Mouse (Mus musculus) testis, adult 2 months (tissue): ENCODE results near the gene Tgif1. TPM values are rescaled to one million over a fixed set of nuclear protein-coding genes. Genes with fewer than 3 reads are reported as not detected.

Source experiments
- H3K27ac ChIP-seq: fragments of 200-500 bp; 2 replicates; pipeline ENCODE4 v1.5.1; 2012; ENCODE audit warnings: low read depth, low read length; ENCODE audit not compliant: control insufficient read depth, insufficient read depth
- H3K27me3 ChIP-seq: fragments of 200-500 bp; 2 replicates; pipeline ENCODE4 v1.6.1; 2012; ENCODE audit warnings: mild to moderate bottlenecking, low read length, moderate library complexity; ENCODE audit not compliant: control insufficient read depth, insufficient read depth
- H3K36me3 ChIP-seq: fragments of 200-500 bp; 2 replicates; pipeline ENCODE4 v1.6.1; 2012; ENCODE audit warnings: mild to moderate bottlenecking, low read length; ENCODE audit not compliant: control insufficient read depth, insufficient read depth
- H3K4me1 ChIP-seq: fragments of 200-500 bp; 2 replicates; pipeline ENCODE4 v1.6.1; 2012; ENCODE audit warnings: low read length; ENCODE audit not compliant: control insufficient read depth, insufficient read depth
- H3K4me3 ChIP-seq: fragments of 200-500 bp; 2 replicates; pipeline ENCODE4 v1.5.1; 2012; ENCODE audit warnings: low read depth, mild to moderate bottlenecking, low read length, moderate library complexity, mixed read lengths; ENCODE audit not compliant: control insufficient read depth
- CTCF ChIP-seq: fragments of 200-500 bp; IDR thresholded peaks from 2 replicates; pipeline ENCODE4 v1.5.1; 2012; ENCODE audit warnings: low read depth, mild to moderate bottlenecking, inconsistent platforms, low read length, moderate library complexity; ENCODE audit not compliant: control insufficient read depth, insufficient read depth, insufficient replicate concordance
- POLR2A ChIP-seq: fragments of 200-500 bp; IDR thresholded peaks from 2 replicates; pipeline ENCODE4 v1.6.1; 2012; ENCODE audit warnings: low read depth, mild to moderate bottlenecking, inconsistent platforms, low read length, moderate library complexity; ENCODE audit not compliant: control insufficient read depth
- polyA plus RNA-seq: library from polyadenylated mRNA; depleted of rRNA; stranded (reverse); fragments of >200 nt; gene quantifications from 2 replicates; pipeline ENCODE4 v1.2.3, GENCODE M21; 2012

The Tgif1 gene
- polyA plus RNA-seq, 1 experiment, result 50.9 TPM

GRCm38 (mm10) chr17:70817862-70818451 is 35.4 kb downstream of the Tgif1 start:
- H3K27ac ChIP-seq, result no peak overlapping the region
- 0 out of 2 replicates have a peak, but pooled peaks cover 2% of the 10 kb centered on the region for H3K27me3 ChIP-seq
- peaks cover 6% of the 10 kb centered on the region for H3K4me1 ChIP-seq
- H3K4me3 ChIP-seq, result peak overlapping the region; percentile 81
- no peaks in the 10 kb centered on the region for H3K36me3 ChIP-seq
- TF ChIP-seq CTCF (no peak), POLR2A (no peak)

GRCm38 (mm10) chr17:70815001-70815400 is 38.3 kb downstream of the Tgif1 start:
- H3K4me3 ChIP-seq, result no peak overlapping the region

GRCm38 (mm10) chr17:70810795-70811194 is 42.6 kb downstream of the Tgif1 start:
- H3K4me3 ChIP-seq, result no peak overlapping the region
- no peaks in the 10 kb centered on the region for H3K27me3 ChIP-seq
- TF ChIP-seq CTCF (no peak), POLR2A (no peak)

More at GRCm38 (mm10) chr17:70815001-70815400, 38.3 kb downstream of the Tgif1 start:
- 0 out of 2 replicates have a peak, but pooled peaks cover 2% of the 10 kb centered on the region for H3K27me3 ChIP-seq
- no peak overlapping the region for H3K27ac ChIP-seq
- no peak for TF ChIP-seq POLR2A
- TF ChIP-seq CTCF, result no peak
- peaks cover 6% of the 10 kb centered on the region for H3K4me1 ChIP-seq
- H3K36me3 ChIP-seq, result no peaks in the 10 kb centered on the region

GRCm38 (mm10) chr17:70809776-70810175 is 43.6 kb downstream of the Tgif1 start:
- Histone ChIP-seq H3K36me3 (no peaks in the 10 kb centered on the region), H3K27ac (no peak overlapping the region), H3K4me1 (peaks cover 9% of the 10 kb centered on the region), H3K27me3 (no peaks in the 10 kb centered on the region), H3K4me3 (no peak overlapping the region)
- TF ChIP-seq CTCF (no peak), POLR2A (no peak)

More at GRCm38 (mm10) chr17:70810795-70811194, 42.6 kb downstream of the Tgif1 start:
- peaks cover 8% of the 10 kb centered on the region for H3K4me1 ChIP-seq
- no peaks in the 10 kb centered on the region for H3K36me3 ChIP-seq
- H3K27ac ChIP-seq, result no peak overlapping the region

GRCm38 (mm10) chr17:70808837-70809236 is 44.5 kb downstream of the Tgif1 start:
- peaks cover 9% of the 10 kb centered on the region for H3K4me1 ChIP-seq
- no peak for TF ChIP-seq POLR2A
- TF ChIP-seq CTCF, result no peak
- peak overlapping the region; percentile 1; the same call in 1 of the 2 replicates for H3K4me3 ChIP-seq
- H3K27ac ChIP-seq, result 0 out of 2 replicates have a peak overlapping the region, but pooled peaks have one; percentile 11
- H3K36me3 ChIP-seq, result no peaks in the 10 kb centered on the region
- H3K27me3 ChIP-seq, result no peaks in the 10 kb centered on the region

GRCm38 (mm10) chr17:70807885-70808284 is 45.5 kb downstream of the Tgif1 start:
- no peaks in the 10 kb centered on the region for H3K36me3 ChIP-seq
- no peak overlapping the region for H3K27ac ChIP-seq
- TF ChIP-seq POLR2A (no peak), CTCF (no peak)
- H3K4me1 ChIP-seq, result peaks cover 9% of the 10 kb centered on the region
- H3K27me3 ChIP-seq, result no peaks in the 10 kb centered on the region
- H3K4me3 ChIP-seq, result no peak overlapping the region

- H3K4me1 ChIP-seq, result peaks cover 9% of the 10 kb centered on the region
- no peaks in the 10 kb centered on the region for H3K27me3 ChIP-seq
- H3K27ac ChIP-seq, result peak overlapping the region; percentile 36; the same call in 1 of the 2 replicates
- no peaks in the 10 kb centered on the region for H3K36me3 ChIP-seq
- TF ChIP-seq CTCF, result no peak
- TF ChIP-seq POLR2A, result no peak
- H3K4me3 ChIP-seq, result no peak overlapping the region
Measured at GRCm38 (mm10) chr17:70806600-70806999, 46.7 kb downstream of the Tgif1 start.
